Mouse (Mus musculus): ENCODE measurements at regions not wholly inside any gene's neighbourhood (a gene's known extent, or its start where the extent isn't known, plus 50 kb on each side); places are given as distances from the start of the nearest gene placed in this dataset.

GRCm38 (mm10) chr4:55271965-55272630 lies 77.7 kb upstream of the Rad23b start:
- TF ChIP-seq CTCF (IDR thresholded peaks at IDR 0.05; ENCODE audit: extremely low read depth, insufficient read length, insufficient replicate concordance, low read depth, low read length), result no peak
- no peak for TF ChIP-seq POLR2A (IDR thresholded peaks at IDR 0.05; ENCODE audit: low read depth, low read length)

Data from small intestine, adult 2 months (tissue).